Mouse (Mus musculus) lung, embryonic 14.5 days (tissue): Measurements from ENCODE around the gene Lrp10. TPM values are rescaled to one million over a fixed set of nuclear protein-coding genes. Genes with fewer than 3 reads are reported as not detected.
A peak's percentile ranks its signal among the peaks of the same experiment; 100 is the strongest.

Experiments used
- ATAC-seq: fragments of 200-750 bp; cut with Nextera tagmentation; 2 replicates; pipeline ENCODE4 v1.8.0; 2017; ENCODE audit warnings: mild to moderate bottlenecking, moderate TSS enrichment, moderate library complexity; ENCODE audit not compliant: insufficient read depth
- DNase-seq: peaks from one replicate; pipeline ENCODE4 v3.0.0-alpha.2; 2015
- H3K27ac ChIP-seq: fragments of 300-500 bp; sonication (generic); 2 replicates; pipeline ENCODE4 v1.5.1; 2014; ENCODE audit warnings: low read depth, mild to moderate bottlenecking, moderate library complexity
- H3K27me3 ChIP-seq: fragments of 300-500 bp; sonication (generic); 2 replicates; pipeline ENCODE4 v1.6.1; 2014; ENCODE audit warnings: low read length, control low read depth; ENCODE audit not compliant: insufficient read depth
- H3K36me3 ChIP-seq: fragments of 300-500 bp; sonication (generic); 2 replicates; pipeline ENCODE4 v1.6.1; 2014; ENCODE audit warnings: control low read depth; ENCODE audit not compliant: insufficient read depth
- H3K4me1 ChIP-seq: fragments of 300-500 bp; sonication (generic); 2 replicates; pipeline ENCODE4 v1.6.1; 2014; ENCODE audit warnings: antibody characterized with exemption, control low read depth; ENCODE audit not compliant: insufficient read depth
- H3K4me2 ChIP-seq: fragments of 300-500 bp; sonication (generic); 2 replicates; pipeline ENCODE4 v1.6.1; 2014; ENCODE audit warnings: mild to moderate bottlenecking
- H3K4me3 ChIP-seq: fragments of 300-500 bp; sonication (generic); 2 replicates; pipeline ENCODE4 v1.5.1; 2014; ENCODE audit warnings: low read depth, low read length
- H3K9ac ChIP-seq: fragments of 300-500 bp; sonication (generic); 2 replicates; pipeline ENCODE4 v1.6.1; 2014
- H3K9me3 ChIP-seq: fragments of 300-500 bp; sonication (generic); 2 replicates; pipeline ENCODE4 v1.6.1; 2016; ENCODE audit warnings: low read depth, low read length, control low read depth
- CTCF ChIP-seq: IDR thresholded peaks from 2 replicates; pipeline ENCODE4 v1.5.1; 2016; ENCODE audit warnings: antibody characterized with exemption, low read depth
- WGBS: fragments of 180-500 bp; shearing (Covaris S2); extraction: QIAGEN DNeasy Blood & Tissue Kit; methylation state at CpG from one replicate; pipeline ENCODE4 v1.1.7; 2014; 5-methylcytosine and 5-hydroxymethylcytosine counted together
- polyA plus RNA-seq: library from polyadenylated mRNA; unstranded; fragments of >200 nt; fragmentation: Nextera tagmentation; extraction: Ambion mirVana; gene quantifications from 2 replicates; pipeline ENCODE4 v1.2.1, GENCODE M21; 2014

The Lrp10 gene
- polyA plus RNA-seq: 46.1 and 46.2 TPM in 2 replicates

- Histone ChIP-seq H3K9ac (peak within 1 kb of the TSS; percentile 81), H3K4me3 (peak within 1 kb of the TSS; percentile 85), H3K36me3 (peaks cover 25% of the 10 kb centered on the region), H3K4me1 (peaks cover 4% of the 10 kb centered on the region; the same call in 1 of the 2 replicates), H3K9me3 (no peaks in the 10 kb centered on the region), H3K27me3 (no peaks in the 10 kb centered on the region), H3K27ac (peak within 1 kb of the TSS; percentile 79), H3K4me2 (peak within 1 kb of the TSS; percentile 86)
- WGBS: under 1% methylated on average over 32 of the region's 35 CpGs
- TF ChIP-seq CTCF: no peak
- peak; percentile 93 for DNase-seq
- ATAC-seq: peak; percentile 92
Observed at GRCm38 (mm10) chr14:54463959-54464292, at the start of gene Lrp10. Gene Lrp10, plus strand, starts transcription at chr14:54464137.

GRCm38 (mm10) chr14:54415241-54416020 is 48.5 kb upstream of the Lrp10 start:
- Histone ChIP-seq H3K4me3 (no peak overlapping the region), H3K9me3 (no peaks in the 10 kb centered on the region), H3K27ac (peak overlapping the region; percentile 80), H3K9ac (no peak overlapping the region), H3K4me2 (peak overlapping the region; percentile 23; the same call in 1 of the 2 replicates), H3K27me3 (no peaks in the 10 kb centered on the region), H3K36me3 (no peaks in the 10 kb centered on the region), H3K4me1 (peaks cover 30% of the 10 kb centered on the region)
- DNase-seq (peak; percentile 51), ATAC-seq (peak; percentile 26; the same call in 1 of the 2 replicates)
- TF ChIP-seq CTCF: no peak
- 19% methylated on average over 13 of the region's 13 CpGs for WGBS

DNA sequence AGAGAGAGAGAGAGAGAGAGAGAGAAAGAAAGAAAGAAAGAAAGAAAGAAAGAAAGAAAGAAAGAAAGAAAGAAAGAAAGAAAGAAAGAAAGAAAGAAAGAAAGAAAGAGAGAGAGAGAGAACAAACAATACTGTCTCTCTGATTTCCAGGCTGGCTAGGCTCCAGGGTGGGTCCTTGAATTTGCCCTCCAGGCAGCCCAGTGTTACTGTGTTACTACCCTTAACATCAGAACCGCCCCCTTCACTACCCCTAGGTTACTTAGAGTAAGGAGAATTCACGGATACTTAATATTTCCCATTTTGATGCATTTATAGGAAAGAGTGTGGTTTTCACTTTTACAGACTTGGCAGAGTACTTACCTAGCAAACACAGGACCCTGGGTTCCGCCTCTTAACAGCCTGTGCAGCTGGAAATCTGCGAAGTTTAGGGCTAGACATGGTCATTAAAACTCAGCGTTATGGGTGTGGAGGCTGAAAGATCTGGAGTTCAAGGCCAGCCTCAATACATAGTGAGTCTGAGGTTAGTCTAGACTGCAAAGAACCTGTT is 47.6 kb upstream of the Lrp10 start:
- no peaks in the 10 kb centered on the region for H3K36me3 ChIP-seq
- no peak overlapping the region for H3K4me2 ChIP-seq
- peaks cover 27% of the 10 kb centered on the region for H3K4me1 ChIP-seq
- DNase-seq (peak; percentile 19), ATAC-seq (no peak)
- no peak overlapping the region for H3K9ac ChIP-seq
- H3K27me3 ChIP-seq: no peaks in the 10 kb centered on the region
- no peak for TF ChIP-seq CTCF
- H3K9me3 ChIP-seq: no peaks in the 10 kb centered on the region
- H3K27ac ChIP-seq: peak overlapping the region; percentile 12; the same call in 1 of the 2 replicates
- no peak overlapping the region for H3K4me3 ChIP-seq
- 44% methylated on average over 5 of the region's 5 CpGs for WGBS

GRCm38 (mm10) chr14:54416830-54417229 is 47.1 kb upstream of the Lrp10 start:
- TF ChIP-seq CTCF: no peak
- ATAC-seq (no peak), DNase-seq (no peak)
- Histone ChIP-seq H3K4me1 (peaks cover 27% of the 10 kb centered on the region), H3K4me3 (no peak overlapping the region), H3K27ac (no peak overlapping the region; the same call in 1 of the 2 replicates), H3K9ac (no peak overlapping the region), H3K27me3 (no peaks in the 10 kb centered on the region), H3K9me3 (no peaks in the 10 kb centered on the region), H3K4me2 (no peak overlapping the region), H3K36me3 (no peaks in the 10 kb centered on the region)
- WGBS: 86% methylated on average over 4 of the region's 4 CpGs

GRCm38 (mm10) chr14:54417623-54418081 is 46.3 kb upstream of the Lrp10 start, which contains the start of gene Slc7a7:
Gene Slc7a7, minus strand, starts transcription at chr14:54417780.
- H3K4me2 ChIP-seq: peak within 1 kb of the TSS; percentile 51
- no peak within 1 kb of the TSS for H3K9ac ChIP-seq
- H3K4me3 ChIP-seq: no peak within 1 kb of the TSS
- 0 out of 2 replicates have a peak, but pooled peaks have one; percentile 29 for ATAC-seq
- H3K27ac ChIP-seq: peak within 1 kb of the TSS; percentile 12; the same call in 1 of the 2 replicates
- no peaks in the 10 kb centered on the region for H3K9me3 ChIP-seq
- peaks cover 27% of the 10 kb centered on the region for H3K4me1 ChIP-seq
- H3K27me3 ChIP-seq: no peaks in the 10 kb centered on the region
- DNase-seq: peak; percentile 65
- no peaks in the 10 kb centered on the region for H3K36me3 ChIP-seq
- WGBS: 8% methylated on average over 19 of the region's 19 CpGs
- peak; percentile 46; the same call in 1 of the 2 replicates for TF ChIP-seq CTCF

- H3K36me3 ChIP-seq: no peaks in the 10 kb centered on the region
- no peaks in the 10 kb centered on the region for H3K9me3 ChIP-seq
- no peak for TF ChIP-seq CTCF
- H3K4me2 ChIP-seq: no peak overlapping the region
- no peak overlapping the region for H3K27ac ChIP-seq
- ATAC-seq (no peak), DNase-seq (no peak)
- H3K27me3 ChIP-seq: no peaks in the 10 kb centered on the region
- H3K4me3 ChIP-seq: no peak overlapping the region
- no peak overlapping the region for H3K9ac ChIP-seq
- 75% methylated on average over 2 of the region's 2 CpGs for WGBS
- H3K4me1 ChIP-seq: peaks cover 11% of the 10 kb centered on the region
Observed at GRCm38 (mm10) chr14:54421014-54421413, 42.9 kb upstream of the Lrp10 start.

DNA sequence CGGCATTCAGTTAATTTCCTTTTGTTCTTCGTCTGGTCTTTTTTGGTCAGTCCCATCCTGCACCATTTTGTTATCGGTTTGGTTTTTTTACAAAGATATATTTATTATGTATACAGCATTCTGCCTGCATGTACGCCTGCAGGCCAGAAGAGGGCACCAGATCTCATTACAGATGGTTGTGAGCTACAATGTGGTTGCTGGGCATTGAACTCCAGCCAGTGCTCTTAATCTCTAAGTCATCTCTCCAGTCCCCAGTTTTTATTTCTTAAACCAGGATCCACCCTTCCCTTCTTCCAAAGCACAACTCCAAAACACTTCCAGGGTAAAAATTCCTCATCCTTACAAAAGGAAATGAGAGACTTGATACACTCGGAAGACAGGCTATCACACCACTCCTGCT is 40.5 kb upstream of the Lrp10 start:
- H3K4me1 ChIP-seq: peaks cover 2% of the 10 kb centered on the region; the same call in 1 of the 2 replicates
- no peaks in the 10 kb centered on the region for H3K27me3 ChIP-seq
- H3K4me3 ChIP-seq: no peak overlapping the region
- no peaks in the 10 kb centered on the region for H3K9me3 ChIP-seq
- 56% methylated on average over 5 of the region's 5 CpGs for WGBS
- no peaks in the 10 kb centered on the region for H3K36me3 ChIP-seq
- ATAC-seq (no peak), DNase-seq (peak; percentile 67)
- H3K27ac ChIP-seq: no peak overlapping the region
- no peak overlapping the region for H3K9ac ChIP-seq
- H3K4me2 ChIP-seq: no peak overlapping the region
- peak; percentile 63 for TF ChIP-seq CTCF
